ENCODE assay signal across 18 mouse cellular contexts in the genomic region with DNA sequence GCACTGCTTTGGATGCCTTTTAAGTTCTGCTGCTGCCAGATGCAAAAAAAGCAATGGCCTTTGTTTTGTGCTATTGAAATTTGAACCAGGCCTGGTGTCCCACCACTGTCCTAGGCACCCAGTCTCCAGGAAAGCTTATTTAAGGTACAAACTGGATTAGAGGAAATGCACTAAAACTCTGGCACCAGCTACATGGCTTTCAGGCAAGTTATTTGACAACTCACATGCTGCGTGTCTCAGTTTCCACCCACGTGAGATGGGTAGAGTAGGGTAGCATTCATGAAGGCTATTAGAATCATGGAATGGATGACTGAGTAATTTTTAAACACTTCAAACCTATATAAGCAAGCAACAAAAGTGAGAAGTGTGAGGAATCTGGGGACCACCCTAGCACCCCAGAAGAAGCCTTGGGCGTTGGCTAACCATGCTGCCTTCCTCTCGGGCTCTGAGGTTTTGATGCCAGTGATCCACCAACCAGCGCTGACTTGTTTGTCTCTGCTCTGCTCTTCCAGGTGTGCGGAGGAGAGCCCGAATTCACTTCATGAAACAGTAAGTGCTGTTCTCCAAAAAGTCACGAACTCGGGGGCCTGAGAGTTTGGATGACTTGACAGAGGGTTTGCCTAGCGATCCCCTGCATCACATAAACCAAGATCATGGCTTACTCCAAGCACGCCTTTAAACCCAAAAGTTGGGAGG. TPM values are rescaled to one million over a fixed set of nuclear protein-coding genes. Genes with fewer than 3 reads are reported as not detected.
"Had no signal": no experiment of that assay in that cellular context is flagged by ENCODE, and none has a peak within 500 bp of the region (broad histone marks: within the 10 kb centered on the region; RNA-seq: fewer than 3 reads in every experiment).

No protein-coding gene starts in this region.

- H3K27me3 ChIP-seq: limb, embryonic 12.5 days; liver, embryonic 13.5 days; lung, embryonic 15.5 days; midbrain, embryonic 12.5 days had no signal

- H3K4me3 ChIP-seq: limb, embryonic 12.5 days; liver, embryonic 13.5 days; lung, embryonic 15.5 days; midbrain, embryonic 12.5 days had no signal

- H3K4me2 ChIP-seq: limb, embryonic 12.5 days; liver, embryonic 13.5 days; lung, embryonic 15.5 days; midbrain, embryonic 12.5 days had no signal

- H3K9me3 ChIP-seq: limb, embryonic 12.5 days; liver, embryonic 13.5 days; lung, embryonic 15.5 days; midbrain, embryonic 12.5 days had no signal

- H3K36me3 ChIP-seq: limb, embryonic 12.5 days; liver, embryonic 13.5 days; lung, embryonic 15.5 days; midbrain, embryonic 12.5 days had no signal

- H3K27ac ChIP-seq: limb, embryonic 12.5 days; liver, embryonic 13.5 days; lung, embryonic 15.5 days; macrophage; midbrain, embryonic 12.5 days; stomach, postnatal 0 days had no signal

- DNase-seq: kidney, adult 8-10 months; kidney, postnatal 25 days; layer of hippocampus, adult 9-11 months; liver; liver, embryonic 13.5 days; liver, postnatal 0 days; lung, postnatal 14 days; right cerebral cortex, postnatal 14 days had no signal

- H3K9ac ChIP-seq: limb, embryonic 12.5 days; liver, embryonic 13.5 days; liver, postnatal 0 days; lung, embryonic 15.5 days; midbrain, embryonic 12.5 days had no signal

- ATAC-seq: intestine, postnatal 0 days; liver, postnatal 0 days; midbrain, embryonic 16.5 days had no signal

- H3K4me1 ChIP-seq: liver, embryonic 13.5 days; lung, embryonic 15.5 days; midbrain, embryonic 12.5 days had no signal

RNA-seq across cellular contexts. Expression of a gene that starts 11.1 kb away (rescaled TPM):
- total RNA-seq: left cerebral cortex, postnatal 36 days; megakaryocyte-erythroid progenitor cell, adult 5-6 weeks had no signal
- polyA plus RNA-seq: limb, embryonic 12.5 days; liver, embryonic 13.5 days; liver, postnatal 0 days; midbrain, embryonic 12.5 days; midbrain, embryonic 16.5 days; neural tube, embryonic 14.5 days; stomach, postnatal 0 days had no signal

RNA-seq across cellular contexts. Expression of a gene that starts 11.7 kb away (rescaled TPM):
- total RNA-seq: megakaryocyte-erythroid progenitor cell, adult 5-6 weeks had no signal
- polyA plus RNA-seq: macrophage had no signal

RNA-seq across cellular contexts. Expression of a gene that starts 39.5 kb away (rescaled TPM):
- total RNA-seq: left cerebral cortex, postnatal 36 days; megakaryocyte-erythroid progenitor cell, adult 5-6 weeks had no signal
- polyA plus RNA-seq: liver, embryonic 13.5 days; midbrain, embryonic 12.5 days; midbrain, embryonic 16.5 days; neural tube, embryonic 14.5 days; stomach, postnatal 0 days had no signal
